Mouse (Mus musculus): ENCODE data around the gene Tcf21. TPM values are rescaled to one million over a fixed set of nuclear protein-coding genes. Genes with fewer than 3 reads are reported as not detected.

The Tcf21 gene
- 0.55 and 0.73 TPM in 2 replicates for polyA plus RNA-seq (2016; fragmentation: Nextera tagmentation; extraction: Ambion mirVana)

- Histone ChIP-seq H3K4me2 (replicated peaks) (peak within 1 kb of the TSS; percentile 32), H3K27me3 (replicated peaks) (peaks cover 84% of the 10 kb centered on the region), H3K9me3 (no peaks in the 10 kb centered on the region), H3K4me3 (0 out of 2 replicates have a peak within 1 kb of the TSS, but pooled peaks have one; percentile 1), H3K36me3 (no peaks in the 10 kb centered on the region), H3K27ac (no peak within 1 kb of the TSS), H3K4me1 (peaks cover 6% of the 10 kb centered on the region), H3K9ac (no peak within 1 kb of the TSS)
- WGBS: 2% methylated on average over 20 of the region's 20 CpGs
- 0 out of 2 replicates have a peak, but pooled peaks have one; percentile 10 for ATAC-seq (ENCODE audit: low FRiP score, low read depth)
Observed at GRCm38 (mm10) chr10:22819871-22820590, at the start of gene Tcf21. TSS of gene Tcf21 (minus strand) at chr10:22820174.

- Histone ChIP-seq H3K27ac (no peak overlapping the region), H3K36me3 (no peaks in the 10 kb centered on the region), H3K4me1 (0 out of 2 replicates have a peak, but pooled peaks cover 4% of the 10 kb centered on the region), H3K4me2 (replicated peaks) (no peak overlapping the region), H3K9me3 (no peaks in the 10 kb centered on the region), H3K9ac (no peak overlapping the region), H3K4me3 (no peak overlapping the region), H3K27me3 (replicated peaks) (no peaks in the 10 kb centered on the region)
- no peak for ATAC-seq (ENCODE audit: low FRiP score, low read depth)
- WGBS: 41% methylated on average over 8 of the region's 8 CpGs
Observed at GRCm38 (mm10) chr10:22868386-22868918, 48.5 kb upstream of the Tcf21 start.

GRCm38 (mm10) chr10:22867210-22867609 lies 47.2 kb upstream of the Tcf21 start:
- H3K27ac ChIP-seq: no peak overlapping the region
- H3K27me3 ChIP-seq (replicated peaks): no peaks in the 10 kb centered on the region
- H3K4me2 ChIP-seq (replicated peaks): no peak overlapping the region
- no peaks in the 10 kb centered on the region for H3K36me3 ChIP-seq
- 83% methylated on average over 2 of the region's 2 CpGs for WGBS
- no peak for ATAC-seq (ENCODE audit: low FRiP score, low read depth)
- H3K9me3 ChIP-seq: no peaks in the 10 kb centered on the region
- H3K4me3 ChIP-seq: no peak overlapping the region
- H3K9ac ChIP-seq: no peak overlapping the region
- H3K4me1 ChIP-seq: 0 out of 2 replicates have a peak, but pooled peaks cover 4% of the 10 kb centered on the region

GRCm38 (mm10) chr10:22858111-22858510 lies 38.1 kb upstream of the Tcf21 start:
- H3K36me3 ChIP-seq: no peaks in the 10 kb centered on the region
- H3K27me3 ChIP-seq (replicated peaks): no peaks in the 10 kb centered on the region
- H3K4me1 ChIP-seq: no peaks in the 10 kb centered on the region
- no peaks in the 10 kb centered on the region for H3K9me3 ChIP-seq
- ATAC-seq (ENCODE audit: low FRiP score, low read depth): no peak
- 25% methylated on average over 9 of the region's 9 CpGs for WGBS
- no peak overlapping the region for H3K27ac ChIP-seq
- no peak overlapping the region for H3K4me2 ChIP-seq (replicated peaks)
- H3K9ac ChIP-seq: no peak overlapping the region
- no peak overlapping the region for H3K4me3 ChIP-seq

GRCm38 (mm10) chr10:22854330-22854729 lies 34.4 kb upstream of the Tcf21 start:
- Histone ChIP-seq H3K9me3 (no peaks in the 10 kb centered on the region), H3K4me3 (no peak overlapping the region), H3K4me2 (replicated peaks) (no peak overlapping the region), H3K27me3 (replicated peaks) (no peaks in the 10 kb centered on the region), H3K27ac (no peak overlapping the region), H3K36me3 (no peaks in the 10 kb centered on the region), H3K9ac (no peak overlapping the region), H3K4me1 (no peaks in the 10 kb centered on the region)
- ATAC-seq (ENCODE audit: low FRiP score, low read depth): no peak
- WGBS: 31% methylated on average over 7 of the region's 7 CpGs

- peaks cover 11% of the 10 kb centered on the region for H3K4me1 ChIP-seq
- no peak overlapping the region for H3K4me2 ChIP-seq (replicated peaks)
- no peaks in the 10 kb centered on the region for H3K36me3 ChIP-seq
- no peak for ATAC-seq (ENCODE audit: low FRiP score, low read depth)
- WGBS: 9% methylated on average over 3 of the region's 3 CpGs
- H3K4me3 ChIP-seq: no peak overlapping the region
- peaks cover 48% of the 10 kb centered on the region for H3K27me3 ChIP-seq (replicated peaks)
- no peak overlapping the region for H3K27ac ChIP-seq
- no peak overlapping the region for H3K9ac ChIP-seq
- H3K9me3 ChIP-seq: no peaks in the 10 kb centered on the region
Observed at GRCm38 (mm10) chr10:22845351-22845750, 25.4 kb upstream of the Tcf21 start.

- no peak overlapping the region for H3K9ac ChIP-seq
- peaks cover 11% of the 10 kb centered on the region for H3K4me1 ChIP-seq
- H3K4me3 ChIP-seq: no peak overlapping the region
- no peak overlapping the region for H3K27ac ChIP-seq
- no peaks in the 10 kb centered on the region for H3K9me3 ChIP-seq
- 8% methylated on average over 10 of the region's 10 CpGs for WGBS
- no peak for ATAC-seq (ENCODE audit: low FRiP score, low read depth)
- H3K27me3 ChIP-seq (replicated peaks): peaks cover 49% of the 10 kb centered on the region
- no peak overlapping the region for H3K4me2 ChIP-seq (replicated peaks)
- no peaks in the 10 kb centered on the region for H3K36me3 ChIP-seq
Observed at GRCm38 (mm10) chr10:22844731-22845130, 24.8 kb upstream of the Tcf21 start.

GRCm38 (mm10) chr10:22843440-22844361 lies 23.7 kb upstream of the Tcf21 start:
- Histone ChIP-seq H3K9ac (no peak overlapping the region), H3K36me3 (no peaks in the 10 kb centered on the region), H3K4me1 (peaks cover 11% of the 10 kb centered on the region), H3K27me3 (replicated peaks) (peaks cover 53% of the 10 kb centered on the region), H3K4me2 (replicated peaks) (peak overlapping the region; percentile 48), H3K9me3 (no peaks in the 10 kb centered on the region), H3K27ac (no peak overlapping the region), H3K4me3 (no peak overlapping the region)
- ATAC-seq (ENCODE audit: low FRiP score, low read depth): peak; percentile 57
- under 1% methylated on average over 26 of the region's 26 CpGs for WGBS

GRCm38 (mm10) chr10:22842781-22843439 lies 22.9 kb upstream of the Tcf21 start:
- peak; percentile 56 for ATAC-seq (ENCODE audit: low FRiP score, low read depth)
- H3K9me3 ChIP-seq: no peaks in the 10 kb centered on the region
- H3K4me2 ChIP-seq (replicated peaks): peak overlapping the region; percentile 48
- no peak overlapping the region for H3K9ac ChIP-seq
- H3K4me3 ChIP-seq: no peak overlapping the region
- no peak overlapping the region for H3K27ac ChIP-seq
- 3% methylated on average over 17 of the region's 17 CpGs for WGBS
- peaks cover 57% of the 10 kb centered on the region for H3K27me3 ChIP-seq (replicated peaks)
- peaks cover 11% of the 10 kb centered on the region for H3K4me1 ChIP-seq
- no peaks in the 10 kb centered on the region for H3K36me3 ChIP-seq

GRCm38 (mm10) chr10:22842113-22842512 lies 22.1 kb upstream of the Tcf21 start:
- peaks cover 59% of the 10 kb centered on the region for H3K27me3 ChIP-seq (replicated peaks)
- WGBS: 2% methylated on average over 4 of the region's 4 CpGs
- no peaks in the 10 kb centered on the region for H3K36me3 ChIP-seq

GRCm38 (mm10) chr10:22826244-22826643 lies 6.3 kb upstream of the Tcf21 start:
- no peak overlapping the region for H3K4me2 ChIP-seq (replicated peaks)
- no peak overlapping the region for H3K27ac ChIP-seq
- no peak overlapping the region for H3K9ac ChIP-seq
- no peaks in the 10 kb centered on the region for H3K9me3 ChIP-seq
- H3K36me3 ChIP-seq: no peaks in the 10 kb centered on the region
- no peak for ATAC-seq (ENCODE audit: low FRiP score, low read depth)
- peaks cover 27% of the 10 kb centered on the region for H3K27me3 ChIP-seq (replicated peaks)
- no peak overlapping the region for H3K4me3 ChIP-seq
- WGBS: 85% methylated on average over 2 of the region's 2 CpGs
- H3K4me1 ChIP-seq: no peaks in the 10 kb centered on the region

More at GRCm38 (mm10) chr10:22842113-22842512, 22.1 kb upstream of the Tcf21 start:
- Histone ChIP-seq H3K4me1 (peaks cover 11% of the 10 kb centered on the region), H3K9me3 (no peaks in the 10 kb centered on the region), H3K27ac (no peak overlapping the region), H3K9ac (no peak overlapping the region), H3K4me2 (replicated peaks) (no peak overlapping the region), H3K4me3 (no peak overlapping the region)
- ATAC-seq (ENCODE audit: low FRiP score, low read depth): no peak

All from neural tube, embryonic 12.5 days (tissue).